Mouse (Mus musculus) retina, postnatal 7 days (tissue): ENCODE measurements around the gene Myo16.

Source experiments
- DNase-seq: peaks from one replicate; pipeline ENCODE4 v3.0.0-alpha.2; 2012; ENCODE audit warnings: low read depth, low spot score

Myo16 gene

GRCm38 (mm10) chr8:10472371-10472770 lies 318.7 kb downstream of the Myo16 start:
- DNase-seq, result no peak

- no peak for DNase-seq
Measured at GRCm38 (mm10) chr8:10474446-10474845, 320.7 kb downstream of the Myo16 start.

GRCm38 (mm10) chr8:10479059-10479458 lies 325.3 kb downstream of the Myo16 start:
- no peak for DNase-seq

- DNase-seq, result no peak
Measured at GRCm38 (mm10) chr8:10480850-10481249, 327.1 kb downstream of the Myo16 start.

GRCm38 (mm10) chr8:10482064-10482463 lies 328.4 kb downstream of the Myo16 start:
- DNase-seq, result no peak

GRCm38 (mm10) chr8:10482880-10483279 lies 329.2 kb downstream of the Myo16 start:
- no peak for DNase-seq

GRCm38 (mm10) chr8:10483841-10484240 lies 330.1 kb downstream of the Myo16 start:
- no peak for DNase-seq

GRCm38 (mm10) chr8:10489738-10490419 lies 336.2 kb downstream of the Myo16 start:
- no peak for DNase-seq

GRCm38 (mm10) chr8:10490420-10490784 lies 336.7 kb downstream of the Myo16 start:
- no peak for DNase-seq

- no peak for DNase-seq
Measured at GRCm38 (mm10) chr8:10490874-10491273, 337.2 kb downstream of the Myo16 start.

- DNase-seq, result no peak
Measured at GRCm38 (mm10) chr8:10499846-10500245, 346.1 kb downstream of the Myo16 start.

GRCm38 (mm10) chr8:10500465-10500864 lies 346.8 kb downstream of the Myo16 start:
- DNase-seq, result no peak

GRCm38 (mm10) chr8:10501750-10502149 lies 348.0 kb downstream of the Myo16 start:
- DNase-seq, result no peak

- DNase-seq, result no peak
Measured at GRCm38 (mm10) chr8:10512105-10512504, 358.4 kb downstream of the Myo16 start.

- DNase-seq, result no peak
Measured at GRCm38 (mm10) chr8:10517381-10517780, 363.7 kb downstream of the Myo16 start.

- DNase-seq, result no peak
Measured at GRCm38 (mm10) chr8:10519276-10519675, 365.6 kb downstream of the Myo16 start.

GRCm38 (mm10) chr8:10521463-10521862 lies 367.8 kb downstream of the Myo16 start:
- DNase-seq, result no peak

GRCm38 (mm10) chr8:10525686-10526085 lies 372.0 kb downstream of the Myo16 start:
- DNase-seq, result no peak

- DNase-seq, result no peak
Measured at GRCm38 (mm10) chr8:10526616-10527015, 372.9 kb downstream of the Myo16 start.

GRCm38 (mm10) chr8:10534619-10535286 lies 381.0 kb downstream of the Myo16 start:
- no peak for DNase-seq

- DNase-seq, result no peak
Measured at GRCm38 (mm10) chr8:10538319-10538718, 384.6 kb downstream of the Myo16 start.

- no peak for DNase-seq
Measured at GRCm38 (mm10) chr8:10539665-10540064, 386.0 kb downstream of the Myo16 start.

GRCm38 (mm10) chr8:10545890-10546289 lies 392.2 kb downstream of the Myo16 start:
- no peak for DNase-seq
